Mouse (Mus musculus) retina, postnatal 1 day (tissue): ENCODE measurements at regions not wholly inside any gene's neighbourhood (a gene's known extent, or its start where the extent isn't known, plus 50 kb on each side); places are given as distances from the start of the nearest gene placed in this dataset.

Experiments
- DNase-seq: peaks from one replicate; pipeline ENCODE4 v3.0.0-alpha.2; 2012

DNA sequence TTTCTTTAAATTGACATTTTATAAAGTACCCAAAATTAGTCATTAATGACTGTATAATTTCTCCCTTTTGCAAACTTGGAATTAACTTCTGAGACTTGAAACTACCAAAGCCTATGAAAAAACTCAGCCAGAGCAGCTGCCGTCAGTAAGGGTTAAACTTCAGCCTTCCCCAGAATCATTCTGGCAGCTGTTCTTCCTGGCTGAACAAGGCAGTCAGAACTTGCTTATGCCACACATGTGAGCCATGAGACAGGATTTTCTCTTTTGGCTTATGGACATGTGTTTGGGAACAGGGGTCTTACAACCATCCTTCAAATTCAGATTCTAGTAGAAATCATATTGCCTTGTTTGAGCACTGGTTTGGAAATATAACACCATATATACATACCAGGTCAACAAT lies 422.4 kb upstream of the Fat1 start:
- no peak for DNase-seq

DNA sequence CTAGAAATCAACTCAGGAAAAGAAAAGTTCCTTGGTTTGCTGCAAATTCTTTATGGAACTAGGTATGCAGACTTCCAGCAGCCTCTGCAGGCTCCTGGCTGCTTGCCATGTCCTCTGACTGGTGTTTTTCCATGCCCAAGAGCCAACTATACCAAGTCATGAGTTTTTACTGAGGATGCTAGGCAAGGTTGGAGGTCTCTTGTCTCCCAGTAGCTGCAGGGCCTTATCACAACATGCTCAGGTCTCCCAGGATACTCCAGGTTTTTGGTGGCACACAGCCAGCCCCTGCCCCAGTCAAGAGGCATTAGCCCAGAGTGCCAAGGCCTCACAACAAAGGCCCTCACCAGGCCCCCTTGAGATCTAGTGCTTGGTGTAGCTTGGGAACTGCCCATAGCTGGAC lies 409.3 kb upstream of the Fat1 start:
- no peak for DNase-seq

DNA sequence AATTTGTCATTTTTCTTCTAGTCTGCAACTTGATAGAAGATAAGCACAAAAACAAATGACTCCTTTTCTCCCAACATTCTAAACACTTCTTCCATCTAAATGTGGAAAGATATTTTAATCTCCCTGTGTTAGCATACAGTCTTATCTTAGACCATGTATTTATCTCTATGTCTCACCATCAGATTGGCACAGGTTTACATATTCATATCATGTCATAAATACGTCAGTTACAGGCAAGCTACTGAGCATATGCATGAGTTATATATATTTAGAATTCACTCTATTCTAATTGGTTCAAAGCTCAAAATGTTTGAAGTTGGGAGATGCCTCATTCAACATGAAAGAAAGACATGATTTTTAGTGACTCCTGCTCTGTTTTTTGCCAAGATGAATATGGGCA lies 405.6 kb upstream of the Fat1 start:
- DNase-seq = no peak

DNA sequence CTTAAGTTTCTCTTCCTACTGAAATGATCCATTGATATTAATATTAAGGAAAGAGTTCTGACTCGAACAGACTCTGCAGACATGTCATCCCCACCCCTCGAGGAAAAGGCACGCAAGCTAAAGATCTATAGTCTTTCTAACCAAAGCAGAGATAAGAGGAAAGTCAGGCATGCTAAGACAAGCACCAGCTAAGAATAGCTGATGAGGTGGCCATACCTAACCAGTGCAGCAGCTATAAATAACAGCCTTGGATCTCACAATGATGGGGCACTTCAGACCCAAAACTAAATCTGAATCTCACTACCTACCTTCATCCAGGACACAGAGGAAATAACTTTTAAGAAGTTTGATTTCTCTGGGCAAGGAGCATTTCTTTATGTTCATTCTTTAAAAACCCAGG lies 386.4 kb upstream of the Fat1 start:
- no peak for DNase-seq

DNA sequence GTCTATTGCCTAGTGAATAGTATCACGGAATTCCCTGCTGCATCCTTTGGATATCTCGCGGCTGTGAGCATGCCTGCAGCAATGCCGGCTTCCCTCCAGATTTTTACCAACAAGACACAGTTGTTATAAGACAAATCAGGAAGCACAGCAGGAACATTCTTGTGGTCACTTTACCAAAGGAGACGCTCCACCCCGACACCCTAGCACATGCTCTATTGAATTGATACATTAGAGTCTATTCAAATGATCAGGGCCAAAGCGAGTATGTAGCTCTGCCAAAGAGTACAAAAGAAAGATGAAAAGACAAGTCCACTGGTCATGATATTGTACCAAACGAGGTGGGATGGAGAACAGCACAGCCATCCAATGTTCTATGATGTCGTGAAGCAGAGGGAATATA lies 376.1 kb upstream of the Fat1 start:
- DNase-seq = no peak

DNA sequence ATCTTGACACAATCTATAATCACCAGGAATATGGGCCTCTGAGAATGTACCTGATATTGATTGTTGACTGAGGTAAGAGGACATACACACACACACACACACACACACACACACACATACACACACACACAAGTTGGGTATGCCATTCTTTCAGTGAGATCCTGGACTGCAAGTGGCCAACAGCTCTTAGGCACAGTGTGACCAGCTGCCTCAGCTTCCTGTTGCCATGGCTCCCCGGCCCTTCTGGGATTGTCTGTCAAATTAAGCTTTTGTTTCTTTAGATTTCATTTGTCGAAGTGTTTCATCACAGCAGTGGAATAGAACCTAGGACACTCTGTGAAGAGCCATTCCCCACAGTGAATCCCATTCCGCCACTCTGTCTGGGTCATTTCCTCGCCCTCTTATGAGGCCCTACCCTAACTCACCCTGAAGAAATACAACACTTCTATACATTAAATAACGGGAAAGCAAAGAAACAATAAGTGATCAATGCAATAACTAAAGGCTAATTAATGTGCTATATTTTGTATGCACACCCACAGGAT lies 358.9 kb upstream of the Fat1 start:
- peak; percentile 23 for DNase-seq

DNA sequence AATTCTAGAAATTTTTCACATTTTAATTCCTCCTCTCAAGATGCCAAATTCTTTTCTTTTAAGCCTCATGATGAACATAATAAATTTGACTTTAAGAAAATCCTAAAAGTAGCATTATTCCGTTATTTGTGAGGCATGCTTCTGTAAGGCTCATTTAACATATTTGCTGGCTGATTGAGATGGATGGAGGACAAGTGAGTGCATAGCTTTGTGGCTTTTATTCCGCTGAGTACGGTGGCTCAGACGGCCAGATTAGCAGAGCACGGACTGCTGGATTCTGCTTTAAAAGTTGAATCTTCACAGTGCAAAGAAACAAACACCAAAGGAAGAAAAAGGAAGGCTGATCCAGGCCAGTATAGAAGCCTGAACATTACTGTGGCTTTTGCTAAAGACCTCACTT lies 358.3 kb upstream of the Fat1 start:
- no peak for DNase-seq
